Mouse (Mus musculus) embryonic facial prominence, embryonic 11.5 days (tissue): ENCODE results near the gene Zfp706. TPM values are rescaled to one million over a fixed set of nuclear protein-coding genes. Genes with fewer than 3 reads are reported as not detected.

Experiments
- ATAC-seq: fragments of 200-750 bp; cut with Nextera tagmentation; replicated peaks from 2 replicates; pipeline ENCODE4 v1.8.0; 2017; ENCODE audit warnings: low read depth; ENCODE audit not compliant: insufficient number of reproducible peaks, low FRiP score, low TSS enrichment
- DNase-seq: peaks from one replicate; pipeline ENCODE4 v3.0.0-alpha.2; 2015; ENCODE audit warnings: low spot score
- H3K27ac ChIP-seq: fragments of 300-500 bp; sonication (generic); replicated peaks from 2 replicates; pipeline ENCODE4 v1.5.1; 2014; ENCODE audit warnings: mild to moderate bottlenecking, low read depth, low read length, control low read depth
- H3K27me3 ChIP-seq: fragments of 300-500 bp; sonication (generic); 2 replicates; pipeline ENCODE4 v1.6.1; 2014; ENCODE audit warnings: mild to moderate bottlenecking, low read length, moderate library complexity, mixed read lengths; ENCODE audit not compliant: control insufficient read depth, insufficient read depth
- H3K36me3 ChIP-seq: fragments of 300-500 bp; sonication (generic); replicated peaks from 2 replicates; pipeline ENCODE4 v1.6.1; 2014; ENCODE audit warnings: low read depth, mild to moderate bottlenecking, low read length, moderate library complexity, mixed read lengths; ENCODE audit not compliant: control insufficient read depth, insufficient read depth
- H3K4me1 ChIP-seq: fragments of 300-500 bp; sonication (generic); 2 replicates; pipeline ENCODE4 v1.6.1; 2014; ENCODE audit warnings: low read length, mixed read lengths; ENCODE audit not compliant: control insufficient read depth, insufficient read depth
- H3K4me2 ChIP-seq: fragments of 300-500 bp; sonication (generic); 2 replicates; pipeline ENCODE4 v1.6.1; 2014; ENCODE audit warnings: low read depth, mild to moderate bottlenecking, control low read depth, low read length, moderate library complexity
- H3K4me3 ChIP-seq: fragments of 300-500 bp; sonication (generic); 2 replicates; pipeline ENCODE4 v1.5.1; 2014; ENCODE audit warnings: low read depth, low read length, control low read depth
- H3K9ac ChIP-seq: fragments of 300-500 bp; sonication (generic); replicated peaks from 2 replicates; pipeline ENCODE4 v1.6.1; 2014; ENCODE audit warnings: mild to moderate bottlenecking, control low read depth, low read length
- H3K9me3 ChIP-seq: fragments of 300-500 bp; sonication (generic); replicated peaks from 2 replicates; pipeline ENCODE4 v1.6.1; 2016; ENCODE audit warnings: mild to moderate bottlenecking, low read length, inconsistent platforms, mixed read lengths; ENCODE audit not compliant: control insufficient read depth
- WGBS: fragments of 180-500 bp; shearing (Covaris S2); extraction: QIAGEN DNeasy Blood & Tissue Kit; methylation state at CpG from one replicate; pipeline ENCODE4 v1.1.7; 2014; 5-methylcytosine and 5-hydroxymethylcytosine counted together
- polyA plus RNA-seq: library from polyadenylated mRNA; unstranded; fragments of >200 nt; fragmentation: Nextera tagmentation; extraction: Ambion mirVana; gene quantifications from 2 replicates; pipeline ENCODE4 v1.2.1, GENCODE M21; 2014

Gene Zfp706
- polyA plus RNA-seq, 1 experiment from 2014 or later, result 407 TPM

DNA sequence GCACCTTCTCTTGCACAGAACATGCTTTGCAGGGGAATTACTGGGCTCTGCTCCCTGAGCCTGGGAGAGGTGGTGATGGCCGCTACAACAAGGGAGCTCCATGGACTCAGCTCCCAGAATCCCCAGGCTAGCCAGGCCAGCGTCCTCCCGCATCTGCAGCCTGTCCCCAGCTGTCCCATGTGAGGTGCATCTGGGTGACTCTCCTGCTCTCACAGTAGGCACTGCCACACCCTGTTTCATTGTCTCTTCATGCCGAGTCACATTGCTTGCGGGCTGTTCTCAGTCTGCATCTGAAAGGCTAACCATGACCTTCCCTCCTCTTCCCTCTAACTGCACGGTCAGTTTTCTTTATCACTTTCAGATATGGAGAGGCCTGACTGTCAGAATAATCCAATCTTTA, 34.3 kb downstream of the Zfp706 start:
- no peak overlapping the region for H3K9ac ChIP-seq
- no peaks in the 10 kb centered on the region for H3K27me3 ChIP-seq
- H3K4me3 ChIP-seq, result no peak overlapping the region
- H3K27ac ChIP-seq, result no peak overlapping the region
- ATAC-seq, result no peak
- no peaks in the 10 kb centered on the region for H3K9me3 ChIP-seq
- no peaks in the 10 kb centered on the region for H3K4me1 ChIP-seq
- no peak overlapping the region for H3K4me2 ChIP-seq
- 86% methylated on average over 6 of the region's 6 CpGs for WGBS
- no peak for DNase-seq
- no peaks in the 10 kb centered on the region for H3K36me3 ChIP-seq

DNA sequence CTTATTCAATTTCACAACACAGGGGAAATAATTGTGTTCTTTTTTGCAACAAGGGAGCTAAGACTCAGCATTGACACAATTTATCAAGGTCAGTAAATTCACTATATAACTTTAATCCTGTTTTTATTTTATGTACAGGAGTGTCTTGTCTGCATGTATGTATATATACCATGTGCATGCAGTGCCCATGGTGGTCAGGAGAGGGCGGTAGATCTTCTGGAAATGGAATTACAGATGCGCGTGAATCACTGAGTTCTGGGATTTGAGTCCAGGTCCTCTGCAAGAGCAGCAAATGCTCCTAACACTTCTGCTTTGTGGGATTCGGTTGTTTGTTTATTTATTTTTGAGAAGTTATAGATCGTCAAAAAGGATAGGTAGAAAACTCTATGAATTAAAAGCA, 37.8 kb downstream of the Zfp706 start:
- H3K36me3 ChIP-seq, result no peaks in the 10 kb centered on the region
- H3K27me3 ChIP-seq, result no peaks in the 10 kb centered on the region
- no peak overlapping the region for H3K27ac ChIP-seq
- H3K9ac ChIP-seq, result no peak overlapping the region
- WGBS, result 82% methylated on average over 5 of the region's 5 CpGs
- no peak for DNase-seq
- H3K9me3 ChIP-seq, result no peaks in the 10 kb centered on the region
- no peak overlapping the region for H3K4me2 ChIP-seq
- no peaks in the 10 kb centered on the region; the same call in 1 of the 2 replicates for H3K4me1 ChIP-seq
- no peak for ATAC-seq
- H3K4me3 ChIP-seq, result no peak overlapping the region

GRCm38 (mm10) chr15:36968295-36968694, 39.3 kb downstream of the Zfp706 start:
- Histone ChIP-seq H3K27ac (no peak overlapping the region), H3K27me3 (no peaks in the 10 kb centered on the region), H3K36me3 (no peaks in the 10 kb centered on the region), H3K9ac (no peak overlapping the region), H3K4me1 (no peaks in the 10 kb centered on the region; the same call in 1 of the 2 replicates), H3K4me2 (no peak overlapping the region), H3K4me3 (no peak overlapping the region), H3K9me3 (no peaks in the 10 kb centered on the region)
- WGBS, result 48% methylated on average over 1 of the region's 1 CpGs
- ATAC-seq (no peak), DNase-seq (no peak)

- peak; percentile 87 for DNase-seq
- H3K27ac ChIP-seq, result no peak overlapping the region
- 28% methylated on average over 24 of the region's 24 CpGs for WGBS
- H3K36me3 ChIP-seq, result no peaks in the 10 kb centered on the region
- peak overlapping the region; percentile 11; the same call in 1 of the 2 replicates for H3K9ac ChIP-seq
- 0 out of 2 replicates have a peak overlapping the region, but pooled peaks have one; percentile 5 for H3K4me3 ChIP-seq
- no peaks in the 10 kb centered on the region for H3K9me3 ChIP-seq
- no peaks in the 10 kb centered on the region; the same call in 1 of the 2 replicates for H3K4me1 ChIP-seq
- H3K4me2 ChIP-seq, result peak overlapping the region; percentile 33
- ATAC-seq, result peak; percentile 82
- no peaks in the 10 kb centered on the region for H3K27me3 ChIP-seq
Measured at GRCm38 (mm10) chr15:36967381-36968211, 40.0 kb downstream of the Zfp706 start.

GRCm38 (mm10) chr15:36966940-36967339, 40.6 kb downstream of the Zfp706 start:
- no peak overlapping the region for H3K9ac ChIP-seq
- no peak for DNase-seq

GRCm38 (mm10) chr15:36966466-36966865, 41.1 kb downstream of the Zfp706 start:
- no peak for DNase-seq
- no peak overlapping the region for H3K27ac ChIP-seq
- H3K4me1 ChIP-seq, result no peaks in the 10 kb centered on the region; the same call in 1 of the 2 replicates
- no peak for ATAC-seq
- H3K36me3 ChIP-seq, result no peaks in the 10 kb centered on the region
- WGBS, result 78% methylated on average over 2 of the region's 2 CpGs
- no peak overlapping the region for H3K9ac ChIP-seq
- H3K4me2 ChIP-seq, result no peak overlapping the region
- no peaks in the 10 kb centered on the region for H3K27me3 ChIP-seq
- H3K9me3 ChIP-seq, result no peaks in the 10 kb centered on the region
- no peak overlapping the region for H3K4me3 ChIP-seq

More at GRCm38 (mm10) chr15:36966940-36967339, 40.6 kb downstream of the Zfp706 start:
- Histone ChIP-seq H3K4me2 (peak overlapping the region; percentile 33), H3K36me3 (no peaks in the 10 kb centered on the region), H3K27me3 (no peaks in the 10 kb centered on the region), H3K9me3 (no peaks in the 10 kb centered on the region), H3K4me1 (no peaks in the 10 kb centered on the region; the same call in 1 of the 2 replicates), H3K27ac (no peak overlapping the region), H3K4me3 (0 out of 2 replicates have a peak overlapping the region, but pooled peaks have one; percentile 5)
- 0 out of 2 replicates have a peak, but pooled peaks have one; percentile 7 for ATAC-seq
- 44% methylated on average over 7 of the region's 7 CpGs for WGBS

DNA sequence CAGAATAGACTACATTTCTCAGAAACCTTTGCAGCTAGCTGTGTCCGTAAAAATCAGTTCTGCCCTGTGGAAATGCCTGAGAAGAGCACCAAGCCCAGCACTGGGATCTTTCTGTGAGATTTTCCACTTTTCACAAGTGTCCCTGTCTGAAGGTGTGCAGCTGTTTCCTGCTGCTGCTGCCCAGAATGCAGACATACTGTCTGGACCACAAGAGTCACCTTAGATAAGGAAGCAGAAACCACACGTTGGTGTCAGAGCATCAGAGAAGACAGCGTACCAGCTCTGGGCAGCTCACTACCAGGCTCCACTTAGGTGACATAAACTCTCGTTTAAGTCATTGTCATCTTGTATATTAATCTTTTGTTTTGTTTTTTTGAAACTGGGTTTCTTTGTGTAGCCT, 41.8 kb downstream of the Zfp706 start:
- 81% methylated on average over 4 of the region's 4 CpGs for WGBS
- Histone ChIP-seq H3K9me3 (no peaks in the 10 kb centered on the region), H3K27me3 (no peaks in the 10 kb centered on the region), H3K4me1 (no peaks in the 10 kb centered on the region; the same call in 1 of the 2 replicates), H3K9ac (no peak overlapping the region), H3K27ac (no peak overlapping the region), H3K4me2 (no peak overlapping the region), H3K36me3 (no peaks in the 10 kb centered on the region), H3K4me3 (no peak overlapping the region)
- DNase-seq, result no peak
- ATAC-seq, result no peak

DNA sequence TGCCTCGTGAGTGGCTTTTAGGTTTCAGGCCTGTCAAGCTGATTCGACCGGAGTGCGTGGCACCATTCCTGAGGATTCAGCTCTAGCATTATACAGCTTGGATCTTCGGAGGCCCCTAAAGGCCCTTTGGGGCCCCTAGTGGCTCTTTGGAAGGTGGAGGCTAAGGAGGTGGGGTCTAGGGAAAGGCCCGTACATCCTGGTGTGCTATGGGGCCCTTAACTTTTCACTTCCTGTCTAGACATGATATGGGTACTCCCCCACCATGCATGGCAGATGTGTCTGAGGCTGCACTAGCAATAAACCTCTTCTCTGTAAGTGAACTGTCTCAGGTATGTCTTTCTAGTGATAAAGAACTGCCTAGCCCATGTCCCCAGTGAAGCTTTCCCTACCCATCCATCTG, 44.6 kb downstream of the Zfp706 start:
- no peaks in the 10 kb centered on the region for H3K9me3 ChIP-seq
- H3K27ac ChIP-seq, result no peak overlapping the region
- no peaks in the 10 kb centered on the region for H3K36me3 ChIP-seq
- H3K27me3 ChIP-seq, result no peaks in the 10 kb centered on the region
- no peak overlapping the region for H3K4me2 ChIP-seq
- no peak for ATAC-seq
- no peak overlapping the region for H3K9ac ChIP-seq
- H3K4me3 ChIP-seq, result no peak overlapping the region
- 89% methylated on average over 6 of the region's 6 CpGs for WGBS
- no peaks in the 10 kb centered on the region; the same call in 1 of the 2 replicates for H3K4me1 ChIP-seq
- no peak for DNase-seq
